Mouse (Mus musculus) lung, embryonic 16.5 days (tissue): Measurements from ENCODE around the gene Ttc33. TPM values are rescaled to one million over a fixed set of nuclear protein-coding genes. Genes with fewer than 3 reads are reported as not detected.

Experiments used
- ATAC-seq: fragments of 200-750 bp; cut with Nextera tagmentation; 2 replicates; pipeline ENCODE4 v1.8.0; 2017; ENCODE audit warnings: low read depth, mild to moderate bottlenecking, moderate library complexity
- H3K27ac ChIP-seq: fragments of 300-500 bp; sonication (generic); 2 replicates; pipeline ENCODE4 v1.5.1; 2014; ENCODE audit warnings: mild to moderate bottlenecking, control low read depth, low read length
- H3K27me3 ChIP-seq: fragments of 300-500 bp; sonication (generic); 2 replicates; pipeline ENCODE4 v1.6.1; 2014; ENCODE audit warnings: low read depth, low read length, mixed read lengths; ENCODE audit not compliant: control insufficient read depth, insufficient read depth
- H3K36me3 ChIP-seq: fragments of 300-500 bp; sonication (generic); 2 replicates; pipeline ENCODE4 v1.6.1; 2014; ENCODE audit warnings: low read length; ENCODE audit not compliant: control insufficient read depth, insufficient read depth
- H3K4me1 ChIP-seq: fragments of 300-500 bp; sonication (generic); replicated peaks from 2 replicates; pipeline ENCODE4 v1.6.1; 2014; ENCODE audit warnings: low read length, mixed read lengths; ENCODE audit not compliant: control insufficient read depth, insufficient read depth
- H3K4me2 ChIP-seq: fragments of 300-500 bp; sonication (generic); 2 replicates; pipeline ENCODE4 v1.6.1; 2014; ENCODE audit warnings: low read depth, low read length, control low read depth
- H3K4me3 ChIP-seq: fragments of 300-500 bp; sonication (generic); 2 replicates; pipeline ENCODE4 v1.5.1; 2014; ENCODE audit warnings: mild to moderate bottlenecking, low read length, control low read depth
- H3K9ac ChIP-seq: fragments of 300-500 bp; sonication (generic); 2 replicates; pipeline ENCODE4 v1.6.1; 2014; ENCODE audit warnings: low read length, control low read depth
- H3K9me3 ChIP-seq: fragments of 300-500 bp; sonication (generic); 2 replicates; pipeline ENCODE4 v1.6.1; 2016; ENCODE audit warnings: low read length; ENCODE audit not compliant: control insufficient read depth
- WGBS: fragments of 180-500 bp; shearing (Covaris S2); extraction: QIAGEN DNeasy Blood & Tissue Kit; methylation state at CpG from one replicate; pipeline ENCODE4 v1.1.7; 2014; 5-methylcytosine and 5-hydroxymethylcytosine counted together
- polyA plus RNA-seq: library from polyadenylated mRNA; unstranded; fragments of >200 nt; fragmentation: Nextera tagmentation; extraction: Ambion mirVana; gene quantifications from 2 replicates; pipeline ENCODE4 v1.2.1, GENCODE M21; 2015

The Ttc33 gene
- polyA plus RNA-seq, 1 experiment from 2014 or later, result 44.3 TPM

DNA sequence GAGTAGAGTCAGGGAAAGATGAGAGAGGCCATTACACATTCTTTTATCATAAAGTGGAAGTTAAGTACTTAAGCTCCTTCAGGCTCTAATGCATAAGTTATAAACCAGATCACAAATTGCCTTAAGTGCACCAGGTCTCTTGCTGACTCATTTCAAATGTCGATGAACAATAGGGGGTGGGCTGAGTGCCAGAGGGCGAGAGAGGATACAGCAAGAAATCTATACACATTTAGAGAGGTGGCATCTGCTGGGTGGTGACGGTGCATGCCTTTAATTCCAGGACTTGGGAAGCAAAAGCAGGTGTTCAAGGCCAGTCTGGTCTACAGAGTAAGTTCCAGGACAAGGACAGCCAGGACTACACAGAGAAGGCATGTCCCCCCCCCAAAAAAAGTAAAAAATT lies 80.8 kb downstream of the Ttc33 start:
- no peak for ATAC-seq
- H3K4me2 ChIP-seq, result no peak overlapping the region
- no peak overlapping the region for H3K9ac ChIP-seq
- H3K4me3 ChIP-seq, result no peak overlapping the region
- H3K9me3 ChIP-seq, result no peaks in the 10 kb centered on the region
- 69% methylated on average over 3 of the region's 3 CpGs for WGBS
- H3K27me3 ChIP-seq, result no peaks in the 10 kb centered on the region
- H3K27ac ChIP-seq, result no peak overlapping the region
- H3K36me3 ChIP-seq, result no peaks in the 10 kb centered on the region
- no peaks in the 10 kb centered on the region for H3K4me1 ChIP-seq

Other genes starting within 250 kb of the Ttc33 start
- gene C7, start 121.8 kb upstream of the Ttc33 start, polyA plus RNA-seq, result 0.21 and 0.33 TPM in 2 replicates
- 2.3 and 2.6 TPM in 2 replicates for gene Card6, start 77.0 kb upstream of the Ttc33 start, polyA plus RNA-seq
- 499 and 571 TPM in 2 replicates for gene Rpl37, start 68.9 kb upstream of the Ttc33 start, polyA plus RNA-seq
- gene Prkaa1, start 41.7 kb upstream of the Ttc33 start, polyA plus RNA-seq, result 19.8 and 21.0 TPM in 2 replicates
- gene Ptger4, start 58.7 kb downstream of the Ttc33 start, polyA plus RNA-seq, result 2.1 and 2.8 TPM in 2 replicates